11 mouse cellular contexts compared by ENCODE assay signal in the genomic region with DNA sequence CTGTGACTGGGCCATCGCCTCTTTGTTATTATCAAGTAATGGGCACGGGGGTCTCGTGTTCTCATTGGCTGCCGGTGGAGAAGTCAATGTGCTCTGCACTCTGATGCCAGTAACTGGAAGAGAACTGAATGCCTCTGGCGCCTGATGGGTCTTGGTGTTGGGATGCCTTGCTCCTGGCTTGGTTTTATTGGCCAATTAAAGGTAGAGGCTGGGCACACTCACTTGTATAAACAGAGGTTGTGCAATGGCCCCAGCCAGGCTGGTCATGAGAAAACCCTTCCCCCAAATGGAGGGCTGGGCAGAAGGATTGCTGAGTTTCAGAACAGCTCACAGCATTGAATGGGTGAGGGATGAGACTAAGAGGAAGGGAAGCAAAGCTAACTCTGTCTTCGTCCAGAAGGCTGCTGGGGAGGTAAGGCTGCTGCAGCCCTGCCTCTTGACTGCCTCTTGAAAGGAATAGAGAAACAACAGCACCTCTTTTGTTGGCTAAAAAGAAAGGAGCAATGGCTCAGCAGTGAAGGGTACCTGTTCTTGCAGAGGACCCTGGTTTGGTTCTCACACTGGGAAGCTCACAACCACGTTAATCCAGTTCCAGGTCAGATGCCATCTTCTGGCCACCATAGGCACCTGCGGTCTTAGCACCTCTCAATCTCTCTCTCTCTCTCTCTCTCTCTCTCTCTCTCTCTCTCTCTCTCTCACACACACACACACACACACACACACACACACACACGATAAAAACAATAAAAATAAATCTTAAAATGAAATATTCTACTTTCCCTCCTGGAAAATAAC.
DNase-seq lines count a peak whose midpoint lies in the region; TF ChIP-seq lines count a peak whose summit lies in the region.
"Had no signal": no experiment of that assay in that cellular context is flagged by ENCODE, and none has a peak within 500 bp of the region (broad histone marks: within the 10 kb centered on the region; RNA-seq: fewer than 3 reads in every experiment).

No protein-coding gene starts in this region.

- intact Hi-C loops in gastrocnemius, adult 2 months (cut with DNase I) = no loop called here

- peak; percentile 17; the same call in 1 of the 2 replicates for TF ChIP-seq CTCF in gastrocnemius, adult 2 months (IDR thresholded peaks at IDR 0.05)

- no peak overlapping the region for H3K4me3 ChIP-seq in gastrocnemius, adult 2 months
- H3K4me3 ChIP-seq: forebrain, embryonic 10.5 days; midbrain, embryonic 12.5 days had no signal

- DNase-seq in gastrocnemius, adult 2 months = peak; percentile 55
- no peak for DNase-seq in gastrocnemius, postnatal 10 days
- DNase-seq in right cerebral cortex, postnatal 10 days (ENCODE audit: low spot score in 2 of 2) = peak; percentile 36 to 48
- DNase-seq in right cerebral cortex, postnatal 14 days = no peak
- DNase-seq in forelimb bud, embryonic 11.5 days (ENCODE audit: low read depth, low spot score) = peak; percentile 40
- DNase-seq in lung, postnatal 36 days = peak; percentile 79
- no peak for DNase-seq in ovary, adult 18-20 months (ENCODE audit: low spot score)
- no peak for DNase-seq in kidney, postnatal 14 days
- DNase-seq: heart, postnatal 36 days had no signal

- H3K27ac ChIP-seq in gastrocnemius, adult 2 months = peak overlapping the region; percentile 68
- H3K27ac ChIP-seq: forebrain, embryonic 10.5 days; midbrain, embryonic 12.5 days had no signal

Comparison
In these comparisons a context has a peak if more than half of its experiments do, and no peak if none do; other contexts are left out.
1. DNase-seq: peak in gastrocnemius, adult 2 months (single experiment), right cerebral cortex, postnatal 10 days (2 of 2), forelimb bud, embryonic 11.5 days (single experiment) and lung, postnatal 36 days (single experiment); none in gastrocnemius, postnatal 10 days (single experiment), right cerebral cortex, postnatal 14 days (single experiment), ovary, adult 18-20 months (single experiment) and kidney, postnatal 14 days (single experiment).